Mouse (Mus musculus): Measurements from ENCODE around the gene Dus3l. TPM values are rescaled to one million over a fixed set of nuclear protein-coding genes. Genes with fewer than 3 reads are reported as not detected.

The Dus3l gene
- 10 to 100 TPM; 32.1 to 51.8 TPM for polyA plus RNA-seq (2012; fragmentation: generic; extraction: Trizol)

GRCm38 (mm10) chr17:56764474-56765354, at the start of gene Dus3l:
TSS of gene Dus3l (plus strand) at chr17:56764757.

GRCm38 (mm10) chr17:56717363-56718058, 47.0 kb upstream of the Dus3l start, which contains the start of the genes Ndufa11 and Vmac:
TSS of gene Ndufa11 (plus strand) at chr17:56717767.
TSS of gene Vmac (minus strand) at chr17:56718022.

GRCm38 (mm10) chr17:56757416-56758123, 7.0 kb upstream of the Dus3l start, which contains the start of gene Nrtn:
TSS of gene Nrtn (minus strand) at chr17:56757530.

GRCm38 (mm10) chr17:56769950-56770349, 5.4 kb downstream of the Dus3l start, which contains the start of gene Prr22:
TSS of gene Prr22 (plus strand) at chr17:56770250.

Other genes starting within 250 kb of the Dus3l start
- gene Gm20219, start 210.4 kb upstream of the Dus3l start, polyA plus RNA-seq (2012; fragmentation: generic; extraction: Trizol): 1 to 10 TPM in 1 of 2 experiments, under 1 TPM in 1; 0.05 to 1.4 TPM
- 10 to 100 TPM; 19.9 to 50.5 TPM for gene Safb2, start 180.2 kb upstream of the Dus3l start, polyA plus RNA-seq (2012; fragmentation: generic; extraction: Trizol)
- gene Safb, start 179.9 kb upstream of the Dus3l start, polyA plus RNA-seq (2012; fragmentation: generic; extraction: Trizol): 100 to 1,000 TPM in 1 of 2 experiments, 10 to 100 TPM in 1; 24.2 to 103 TPM
- 100 to 1,000 TPM; 433 to 445 TPM for gene 2410015M20Rik, start 155.0 kb upstream of the Dus3l start, polyA plus RNA-seq (2012; fragmentation: generic; extraction: Trizol)
- gene Rpl36, start 151.3 kb upstream of the Dus3l start, polyA plus RNA-seq (2012; fragmentation: generic; extraction: Trizol): over 10,000 TPM in 1 of 2 experiments, 1,000 to 10,000 TPM in 1; 5,896 to 10,257 TPM
- 10 to 100 TPM; 52.4 to 73.9 TPM for gene Lonp1, start 137.9 kb upstream of the Dus3l start, polyA plus RNA-seq (2012; fragmentation: generic; extraction: Trizol)
- under 1 TPM; 0.02 to 0.30 TPM for gene Catsperd, start 136.6 kb upstream of the Dus3l start, polyA plus RNA-seq (2012; fragmentation: generic; extraction: Trizol)
- gene Ranbp3, start 91.5 kb upstream of the Dus3l start, polyA plus RNA-seq (2012; fragmentation: generic; extraction: Trizol): 10 to 100 TPM; 71.2 to 89.9 TPM
- 100 to 1,000 TPM; 608 to 937 TPM for gene Ndufa11, start 47.0 kb upstream of the Dus3l start, polyA plus RNA-seq (2012; fragmentation: generic; extraction: Trizol)
- gene Vmac, start 46.7 kb upstream of the Dus3l start, polyA plus RNA-seq (2012; fragmentation: generic; extraction: Trizol): 10 to 100 TPM; 16.3 to 42.8 TPM
- gene Nrtn, start 7.2 kb upstream of the Dus3l start, polyA plus RNA-seq (2012; fragmentation: generic; extraction: Trizol): 1 to 10 TPM; 3.2 to 3.9 TPM
- gene Prr22, start 5.5 kb downstream of the Dus3l start, polyA plus RNA-seq (2012; fragmentation: generic; extraction: Trizol): 1 to 10 TPM in 1 of 2 experiments, under 1 TPM in 1; 0.21 to 1.4 TPM
- 1 to 10 TPM; 2.5 to 5.7 TPM for gene Rfx2, start 66.3 kb downstream of the Dus3l start, polyA plus RNA-seq (2012; fragmentation: generic; extraction: Trizol)
- under 1 TPM; 0.01 to 0.13 TPM for gene Acsbg2, start 109.7 kb downstream of the Dus3l start, polyA plus RNA-seq (2012; fragmentation: generic; extraction: Trizol)
- gene 1700061G19Rik, start 110.7 kb downstream of the Dus3l start, polyA plus RNA-seq (2012; fragmentation: generic; extraction: Trizol): under 1 TPM in 1 of 2 experiments, not detected in 1; 0.05 TPM
- 10 to 100 TPM; 34.4 to 56.4 TPM for gene Mllt1, start 170.7 kb downstream of the Dus3l start, polyA plus RNA-seq (2012; fragmentation: generic; extraction: Trizol)
- gene Acer1, start 217.4 kb downstream of the Dus3l start, polyA plus RNA-seq (2012; fragmentation: generic; extraction: Trizol): not detected
- 100 to 1,000 TPM; 137 to 187 TPM for gene Clpp, start 225.5 kb downstream of the Dus3l start, polyA plus RNA-seq (2012; fragmentation: generic; extraction: Trizol)
- 10 to 100 TPM; 45.0 to 63.4 TPM for gene Alkbh7, start 232.6 kb downstream of the Dus3l start, polyA plus RNA-seq (2012; fragmentation: generic; extraction: Trizol)
- gene Pspn, start 235.3 kb downstream of the Dus3l start, polyA plus RNA-seq (2012; fragmentation: generic; extraction: Trizol): 1 to 10 TPM in 1 of 2 experiments, under 1 TPM in 1; 0.66 to 1.7 TPM
- gene Gtf2f1, start 246.5 kb downstream of the Dus3l start, polyA plus RNA-seq (2012; fragmentation: generic; extraction: Trizol): 10 to 100 TPM; 59.3 to 84.5 TPM
- under 1 TPM in 1 of 2 experiments, not detected in 1; 0.21 TPM for gene Gm17949, start 246.7 kb downstream of the Dus3l start, polyA plus RNA-seq (2012; fragmentation: generic; extraction: Trizol)

Measured in C3H10T1/2 (cell line).